Mouse (Mus musculus) MEL (cell line): ENCODE data around the gene Ints6. TPM values are rescaled to one million over a fixed set of nuclear protein-coding genes. Genes with fewer than 3 reads are reported as not detected.

Experiments
- DNase-seq: peaks from one replicate; pipeline ENCODE4 v3.0.0; 2011; ENCODE audit warnings: low read depth, low spot score
- H3K27ac ChIP-seq: 2 replicates; pipeline ENCODE4 v1.5.1; 2012; ENCODE audit warnings: low read depth, mild to moderate bottlenecking, control low read depth, low read length, moderate library complexity; ENCODE audit not compliant: control insufficient read depth
- H3K27me3 ChIP-seq, 2 experiments: fragments of 150-350 bp in 1 of 2; sonication (generic) in 1 of 2; 2 replicates each; pipeline ENCODE4 v1.6.1; 2012; ENCODE audit warnings: low read length in 2 of 2, mild to moderate bottlenecking in 2 of 2, improper control_type of control experiment in 1 of 2, moderate library complexity in 1 of 2; ENCODE audit not compliant: insufficient read depth in 2 of 2, control insufficient read depth in 1 of 2
- H3K36me3 ChIP-seq, 2 experiments: 2 replicates each; pipeline ENCODE4 v1.6.1; 2012 to 2014; ENCODE audit warnings: low read length in 2 of 2, improper control_type of control experiment in 1 of 2, inconsistent platforms in 1 of 2, mild to moderate bottlenecking in 1 of 2; ENCODE audit not compliant: insufficient read depth in 2 of 2, control insufficient read depth in 1 of 2
- H3K4me1 ChIP-seq, 2 experiments: fragments of 150-350 bp in 1 of 2; sonication (generic) in 1 of 2; 2 replicates each; pipeline ENCODE4 v1.6.1; 2012; ENCODE audit warnings: low read length in 2 of 2, improper control_type of control experiment in 1 of 2, mild to moderate bottlenecking in 1 of 2; ENCODE audit not compliant: insufficient read depth in 2 of 2, control insufficient read depth in 1 of 2
- H3K4me3 ChIP-seq, 2 experiments: fragments of 150-350 bp in 1 of 2; sonication (generic) in 1 of 2; 2 replicates each; pipeline ENCODE4 v1.5.1; 2012; ENCODE audit warnings: low read depth in 2 of 2, low read length in 2 of 2, mild to moderate bottlenecking in 2 of 2, moderate library complexity in 2 of 2, control low read depth in 1 of 2, improper control_type of control experiment in 1 of 2; ENCODE audit not compliant: control insufficient read depth in 1 of 2, insufficient read depth in 1 of 2
- H3K79me2 ChIP-seq: 2 replicates; pipeline ENCODE4 v1.6.1; 2012; ENCODE audit warnings: mild to moderate bottlenecking, low read length, moderate library complexity; ENCODE audit not compliant: control insufficient read depth, poor library complexity, insufficient read depth
- H3K9ac ChIP-seq: 2 replicates; pipeline ENCODE4 v1.6.1; 2012; ENCODE audit warnings: low read depth, mild to moderate bottlenecking, control low read depth, low read length, moderate library complexity; ENCODE audit not compliant: control insufficient read depth, poor library complexity, severe bottlenecking
- H3K9me3 ChIP-seq: fragments of 150-350 bp; sonication (generic); replicated peaks from 2 replicates; pipeline ENCODE4 v1.6.1; 2012; ENCODE audit warnings: mild to moderate bottlenecking, low read length, improper control_type of control experiment, moderate library complexity; ENCODE audit not compliant: insufficient read depth
- CHD2 ChIP-seq: IDR thresholded peaks from 2 replicates; pipeline ENCODE4 v1.6.1; 2011; ENCODE audit warnings: low read length, improper control_type of control experiment
- CTCF ChIP-seq, 3 experiments: IDR thresholded peaks in 2 of 3; conservative IDR thresholded peaks in 1 of 3; 2 replicates each; pipeline ENCODE4 v1.5.1; 2011 to 2012; ENCODE audit warnings: low read length in 3 of 3, low read depth in 2 of 3, mild to moderate bottlenecking in 2 of 3, improper control_type of control experiment in 1 of 3, inconsistent platforms in 1 of 3, mixed read lengths in 1 of 3, moderate library complexity in 1 of 3; ENCODE audit not compliant: control insufficient read depth in 1 of 3, insufficient read depth in 1 of 3, poor library complexity in 1 of 3, severe bottlenecking in 1 of 3
- ELF1 ChIP-seq: IDR thresholded peaks from 2 replicates; pipeline ENCODE4 v1.6.1; 2014; ENCODE audit warnings: low read depth, mild to moderate bottlenecking, inconsistent platforms, low read length, improper control_type of control experiment, moderate library complexity
- EP300 ChIP-seq, 2 experiments: IDR thresholded peaks; 2 replicates each; pipeline ENCODE4 v1.6.1; 2011; ENCODE audit warnings: improper control_type of control experiment in 2 of 2, low read length in 2 of 2, low read depth in 1 of 2, mild to moderate bottlenecking in 1 of 2
- ETS1 ChIP-seq: IDR thresholded peaks from 2 replicates; pipeline ENCODE4 v1.6.1; 2012; ENCODE audit warnings: low read depth, mild to moderate bottlenecking, inconsistent platforms, low read length, improper control_type of control experiment, moderate library complexity
- GABPA ChIP-seq: IDR thresholded peaks from 2 replicates; pipeline ENCODE4 v1.6.1; 2012; ENCODE audit warnings: low read depth, mild to moderate bottlenecking, inconsistent platforms, low read length, improper control_type of control experiment, moderate library complexity
- GATA1 ChIP-seq: IDR thresholded peaks from 2 replicates; pipeline ENCODE4 v1.6.1; 2011; ENCODE audit warnings: low read depth, low read length, improper control_type of control experiment
- JUND ChIP-seq: IDR thresholded peaks from 2 replicates; pipeline ENCODE4 v1.6.1; 2011; ENCODE audit warnings: low read depth, mild to moderate bottlenecking, improper control_type of control experiment, low read length
- KAT2A ChIP-seq: conservative IDR thresholded peaks from 2 replicates; pipeline ENCODE4 v1.6.1; 2012; ENCODE audit warnings: low read depth, low read length, improper control_type of control experiment, inconsistent platforms
- MAX ChIP-seq: IDR thresholded peaks from 2 replicates; pipeline ENCODE4 v1.6.1; 2011; ENCODE audit warnings: low read length, improper control_type of control experiment
- MAZ ChIP-seq: IDR thresholded peaks from 2 replicates; pipeline ENCODE4 v1.6.1; 2012; ENCODE audit warnings: low read depth, mild to moderate bottlenecking, inconsistent platforms, low read length, improper control_type of control experiment
- MEF2A ChIP-seq: IDR thresholded peaks from 2 replicates; pipeline ENCODE4 v1.6.1; 2014; ENCODE audit warnings: low read depth, mild to moderate bottlenecking, inconsistent platforms, low read length, improper control_type of control experiment; ENCODE audit not compliant: poor library complexity, insufficient replicate concordance, severe bottlenecking; ENCODE audit errors: extremely low read depth
- MYB ChIP-seq: IDR thresholded peaks from 2 replicates; pipeline ENCODE4 v1.6.1; 2011; ENCODE audit warnings: mild to moderate bottlenecking, low read depth, low read length, improper control_type of control experiment
- MYC ChIP-seq: IDR thresholded peaks from 2 replicates; pipeline ENCODE4 v1.6.1; 2011; ENCODE audit warnings: low read depth, mild to moderate bottlenecking, low read length, improper control_type of control experiment, moderate library complexity
- NELFE ChIP-seq: IDR thresholded peaks from 2 replicates; pipeline ENCODE4 v1.6.1; 2011; ENCODE audit warnings: low read depth, low read length, improper control_type of control experiment
- NRF1 ChIP-seq: IDR thresholded peaks from 2 replicates; pipeline ENCODE4 v1.6.1; 2014; ENCODE audit warnings: low read depth, mild to moderate bottlenecking, inconsistent platforms, low read length, improper control_type of control experiment, moderate library complexity; ENCODE audit not compliant: poor library complexity, insufficient read depth, severe bottlenecking
- POLR2A ChIP-seq, 2 experiments: IDR thresholded peaks; 2 replicates each; pipeline ENCODE4 v1.6.1; 2011 to 2012; ENCODE audit warnings: low read length in 2 of 2, mild to moderate bottlenecking in 2 of 2, control low read depth in 1 of 2, improper control_type of control experiment in 1 of 2, low read depth in 1 of 2, moderate library complexity in 1 of 2; ENCODE audit not compliant: control insufficient read depth in 1 of 2, insufficient read depth in 1 of 2, poor library complexity in 1 of 2
- SMC3 ChIP-seq: IDR thresholded peaks from 2 replicates; pipeline ENCODE4 v1.6.1; 2011; ENCODE audit warnings: low read depth, low read length, improper control_type of control experiment
- TBP ChIP-seq: IDR thresholded peaks from 2 replicates; pipeline ENCODE4 v1.8.0; 2011; ENCODE audit warnings: low read depth, low read length, improper control_type of control experiment
- TCF12 ChIP-seq: IDR thresholded peaks from 2 replicates; pipeline ENCODE4 v1.6.1; 2014; ENCODE audit warnings: low read depth, mild to moderate bottlenecking, inconsistent platforms, low read length, improper control_type of control experiment, moderate library complexity
- UBTF ChIP-seq: IDR thresholded peaks from 2 replicates; pipeline ENCODE4 v1.6.1; 2012; ENCODE audit warnings: low read depth, mild to moderate bottlenecking, inconsistent platforms, low read length, improper control_type of control experiment, moderate library complexity, borderline replicate concordance; ENCODE audit not compliant: insufficient read depth
- USF1 ChIP-seq: IDR thresholded peaks from 2 replicates; pipeline ENCODE4 v1.6.1; 2014; ENCODE audit warnings: low read depth, mild to moderate bottlenecking, inconsistent platforms, low read length, improper control_type of control experiment, moderate library complexity
- USF2 ChIP-seq, 2 experiments: IDR thresholded peaks; 2 replicates each; pipeline ENCODE4 v1.6.1; 2011 to 2012; ENCODE audit warnings: improper control_type of control experiment in 2 of 2, low read length in 2 of 2, borderline replicate concordance in 1 of 2, inconsistent platforms in 1 of 2, low read depth in 1 of 2, mild to moderate bottlenecking in 1 of 2; ENCODE audit not compliant: insufficient read depth in 1 of 2
- ZC3H11A ChIP-seq: IDR thresholded peaks from 2 replicates; pipeline ENCODE4 v1.6.1; 2012; ENCODE audit warnings: low read depth, mild to moderate bottlenecking, inconsistent platforms, low read length, improper control_type of control experiment
- ZMIZ1 ChIP-seq: IDR thresholded peaks from 2 replicates; pipeline ENCODE4 v1.6.1; 2012; ENCODE audit warnings: low read depth, mild to moderate bottlenecking, inconsistent platforms, low read length, improper control_type of control experiment, moderate library complexity
- polyA plus RNA-seq, 2 experiments: library from polyadenylated mRNA; stranded (reverse) in 1 of 2; unstranded in 1 of 2; fragments of >175 nt in 1 of 2; fragments of >200 nt in 1 of 2; gene quantifications; 2 replicates each; pipeline versions ENCODE4 v1.2.1 to v1.2.4; 2012; ENCODE audit warnings: low replicate concordance in 2 of 2, low read depth in 1 of 2; ENCODE audit not compliant: insufficient read length in 2 of 2, insufficient read depth in 1 of 2, missing spikeins in 1 of 2
- total RNA-seq: library from RNA; depleted of rRNA; stranded (reverse); fragments of 300-350 nt; gene quantifications from 2 replicates; pipeline ENCODE4 v1.2.3, GENCODE M21; 2012

Gene Ints6
- total and polyA plus RNA-seq, 3 experiments: 27.4 to 150 (median 29.1) TPM

- H3K79me2 ChIP-seq: no peaks in the 10 kb centered on the region
- H3K9me3 ChIP-seq: no peaks in the 10 kb centered on the region
- H3K36me3 ChIP-seq: no peaks in the 10 kb centered on the region
- TF ChIP-seq TBP: no peak
- TF ChIP-seq JUND: no peak
- TF ChIP-seq USF2 (IDR thresholded peaks at IDR 0.05; ENCODE audit: borderline replicate concordance in 1 of 2, insufficient read depth in 1 of 2, low read depth in 1 of 2, low read length in 2 of 2): no peak
- no peak for TF ChIP-seq GATA1
- no peak for TF ChIP-seq SMC3
- no peak for TF ChIP-seq EP300 (IDR thresholded peaks at IDR 0.05; ENCODE audit: low read depth in 1 of 2, low read length in 2 of 2)
- TF ChIP-seq MAZ: no peak
- TF ChIP-seq UBTF: no peak
- no peak for TF ChIP-seq CTCF (IDR thresholded peaks at IDR 0.05 in 2 of 3, conservative IDR thresholded peaks at IDR 0.05 in 1 of 3; ENCODE audit: control insufficient read depth in 1 of 3, insufficient read depth in 1 of 3, low read depth in 2 of 3, low read length in 3 of 3, poor library complexity in 1 of 3, severe bottlenecking in 1 of 3)
- no peak for TF ChIP-seq TCF12
- TF ChIP-seq MEF2A: no peak
- no peak for TF ChIP-seq ZC3H11A
- no peak overlapping the region for H3K27ac ChIP-seq
- H3K4me1 ChIP-seq: no peaks in the 10 kb centered on the region
- no peak overlapping the region for H3K4me3 ChIP-seq
- H3K9ac ChIP-seq: no peak overlapping the region
- DNase-seq: no peak
- no peaks in the 10 kb centered on the region for H3K27me3 ChIP-seq
Observed at GRCm38 (mm10) chr14:62638345-62638702, 122.6 kb downstream of the Ints6 start.

- Histone ChIP-seq H3K4me3 (no peak overlapping the region), H3K27me3 (no peaks in the 10 kb centered on the region), H3K9ac (no peak overlapping the region), H3K79me2 (no peaks in the 10 kb centered on the region), H3K9me3 (no peaks in the 10 kb centered on the region), H3K36me3 (no peaks in the 10 kb centered on the region), H3K27ac (no peak overlapping the region), H3K4me1 (no peaks in the 10 kb centered on the region)
- TF ChIP-seq USF1 (no peak), NRF1 (no peak), CHD2 (no peak), POLR2A (IDR thresholded peaks at IDR 0.05; ENCODE audit: control insufficient read depth in 1 of 2, insufficient read depth in 1 of 2, low read depth in 1 of 2, low read length in 2 of 2, poor library complexity in 1 of 2) (no peak), MYC (no peak), ZC3H11A (no peak), ETS1 (no peak), MAZ (no peak), ZMIZ1 (no peak), CTCF (IDR thresholded peaks at IDR 0.05 in 2 of 3, conservative IDR thresholded peaks at IDR 0.05 in 1 of 3; ENCODE audit: control insufficient read depth in 1 of 3, insufficient read depth in 1 of 3, low read depth in 2 of 3, low read length in 3 of 3, poor library complexity in 1 of 3, severe bottlenecking in 1 of 3) (no peak), ELF1 (no peak), NELFE (no peak), MAX (no peak), USF2 (IDR thresholded peaks at IDR 0.05; ENCODE audit: borderline replicate concordance in 1 of 2, insufficient read depth in 1 of 2, low read depth in 1 of 2, low read length in 2 of 2) (no peak), SMC3 (no peak), KAT2A (no peak), GABPA (no peak), MYB (no peak)
- no peak for DNase-seq
Observed at GRCm38 (mm10) chr14:62637436-62638344, 123.3 kb downstream of the Ints6 start.
